Mouse (Mus musculus) C2C12 (cell line): ENCODE results near the gene Slc32a1.

Experiments
- CEBPB ChIP-seq: IDR thresholded peaks from one replicate; pipeline ENCODE4 v1.6.1; 2011; ENCODE audit warnings: low read depth, mild to moderate bottlenecking, control low read depth, moderate library complexity
- CTCF ChIP-seq: IDR thresholded peaks from one replicate; pipeline ENCODE4 v1.5.1; 2011; ENCODE audit not compliant: control insufficient read depth, insufficient read depth, insufficient read length
- FOSL1 ChIP-seq: IDR thresholded peaks from one replicate; pipeline ENCODE4 v1.8.0; 2011; ENCODE audit warnings: mild to moderate bottlenecking, low read length; ENCODE audit not compliant: poor library complexity, insufficient read depth, severe bottlenecking
- MAX ChIP-seq: IDR thresholded peaks from one replicate; pipeline ENCODE4 v1.6.1; 2011; ENCODE audit warnings: mild to moderate bottlenecking, control low read depth
- MYOD1 ChIP-seq: IDR thresholded peaks from one replicate; pipeline ENCODE4 v1.6.1; 2011; ENCODE audit warnings: low read depth; ENCODE audit not compliant: control insufficient read depth, insufficient read length
- MYOG ChIP-seq: IDR thresholded peaks from one replicate; pipeline ENCODE4 v1.6.1; 2011; ENCODE audit not compliant: control insufficient read depth, insufficient read length; ENCODE audit errors: extremely low read depth
- USF1 ChIP-seq: IDR thresholded peaks from one replicate; pipeline ENCODE4 v1.6.1; 2011; ENCODE audit warnings: low read depth, mild to moderate bottlenecking, control low read depth, moderate library complexity

- TF ChIP-seq CTCF = no peak
- TF ChIP-seq MYOD1 = no peak
- no peak for TF ChIP-seq USF1
- TF ChIP-seq MAX = no peak
- no peak for TF ChIP-seq CEBPB
- no peak for TF ChIP-seq MYOG
- no peak for TF ChIP-seq FOSL1
Observed at GRCm38 (mm10) chr2:158611326-158611719, 756 bp downstream of the Slc32a1 start.
